ENCODE assay signal across 9 mouse cellular contexts in the genomic region with DNA sequence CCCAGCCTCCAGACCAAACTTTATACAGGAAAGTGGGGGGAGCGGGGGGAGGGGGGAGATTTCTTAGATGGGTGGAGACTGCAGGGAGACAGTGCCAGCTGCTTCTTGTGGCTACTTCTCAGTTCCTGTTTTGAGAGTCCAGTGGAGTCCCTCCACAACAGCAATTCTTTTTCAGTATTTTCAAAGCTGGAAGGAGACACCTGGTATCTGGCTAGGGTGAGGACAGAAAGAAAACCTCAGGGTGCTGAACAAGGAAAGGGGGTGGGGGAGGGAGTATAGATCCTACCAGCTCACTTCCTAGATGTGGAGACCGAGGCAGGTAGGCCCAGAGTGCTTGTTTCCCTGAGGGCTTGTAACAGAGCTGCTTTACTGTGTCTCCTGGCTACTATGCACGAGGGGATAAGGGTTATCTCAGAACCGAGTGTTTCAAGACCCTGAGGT. TPM values are rescaled to one million over a fixed set of nuclear protein-coding genes. Genes with fewer than 3 reads are reported as not detected.
DNase-seq lines count a peak whose midpoint lies in the region; ATAC-seq and TF ChIP-seq lines count a peak whose summit lies in the region.
"Had no signal": no experiment of that assay in that cellular context is flagged by ENCODE, and none has a peak within 500 bp of the region (broad histone marks: within the 10 kb centered on the region; RNA-seq: fewer than 3 reads in every experiment).

No protein-coding gene starts in this region.

- H3K4me1 ChIP-seq in heart, adult 2 months (ENCODE audit: control insufficient read depth, insufficient read depth, low read length) = peaks cover 1% of the 10 kb centered on the region; the same call in 1 of the 2 replicates
- H3K4me1 ChIP-seq in limb, embryonic 11.5 days (ENCODE audit: control insufficient read depth, insufficient read depth, low read length) = 0 out of 2 replicates have a peak, but pooled peaks cover 2% of the 10 kb centered on the region
- 0 out of 2 replicates have a peak, but pooled peaks cover 5% of the 10 kb centered on the region for H3K4me1 ChIP-seq in stomach, embryonic 15.5 days
- no peaks in the 10 kb centered on the region for H3K4me1 ChIP-seq in midbrain, embryonic 15.5 days

- 26% methylated on average over 4 of the region's 4 CpGs for WGBS in heart, adult 2 months
- WGBS in limb, embryonic 11.5 days = 41% methylated on average over 4 of the region's 4 CpGs
- 26% methylated on average over 4 of the region's 4 CpGs for WGBS in stomach, embryonic 15.5 days
- WGBS in midbrain, embryonic 15.5 days = 42% methylated on average over 4 of the region's 4 CpGs

- no peak for DNase-seq in heart, adult 2 months
- no peak for DNase-seq in heart, postnatal 14 days
- DNase-seq in spleen, postnatal 10 days (ENCODE audit: low spot score in 2 of 2) = peak; percentile 22 to 33
- DNase-seq in spleen, postnatal 14 days (ENCODE audit: low spot score in 2 of 2) = no peak
- no peak for DNase-seq in limb, embryonic 11.5 days (ENCODE audit: low spot score)
- DNase-seq: cerebellum, adult 11 months had no signal

- peak overlapping the region; percentile 51 for H3K27ac ChIP-seq in heart, adult 2 months
- 0 out of 2 replicates have a peak overlapping the region, but pooled peaks have one; percentile 30 for H3K27ac ChIP-seq in limb, embryonic 11.5 days (replicated peaks; ENCODE audit: low read depth, low read length)
- H3K27ac ChIP-seq in stomach, embryonic 15.5 days = peak overlapping the region; percentile 28
- H3K27ac ChIP-seq in midbrain, embryonic 15.5 days = no peak overlapping the region

- H3K9ac ChIP-seq in heart, adult 2 months (ENCODE audit: low read depth, low read length) = no peak overlapping the region
- H3K9ac ChIP-seq in limb, embryonic 11.5 days (ENCODE audit: low read length) = no peak overlapping the region
- no peak overlapping the region for H3K9ac ChIP-seq in stomach, embryonic 15.5 days
- no peak overlapping the region for H3K9ac ChIP-seq in midbrain, embryonic 15.5 days

- H3K4me2 ChIP-seq in limb, embryonic 11.5 days (ENCODE audit: low read depth, severe bottlenecking) = no peak overlapping the region
- H3K4me2 ChIP-seq in stomach, embryonic 15.5 days = no peak overlapping the region
- no peak overlapping the region for H3K4me2 ChIP-seq in midbrain, embryonic 15.5 days

- intact Hi-C loops in heart, adult 2 months (cut with DNase I) = loop anchor here (2.0 kb wide), 1 partner anchor 40 kb away; no protein-coding TSS in a partner anchor
- intact Hi-C loops in heart, postnatal 14 days (cut with DNase I) = no loop called here

- TF ChIP-seq POLR2A in heart, adult 2 months (IDR thresholded peaks at IDR 0.05; ENCODE audit: insufficient read depth, low read depth, low read length) = no peak

- H3K36me3 ChIP-seq in heart, adult 2 months (ENCODE audit: control insufficient read depth, insufficient read depth, low read length) = no peaks in the 10 kb centered on the region
- no peaks in the 10 kb centered on the region for H3K36me3 ChIP-seq in limb, embryonic 11.5 days (ENCODE audit: control insufficient read depth, insufficient read depth, low read length)
- peaks cover 12% of the 10 kb centered on the region; the same call in 1 of the 2 replicates for H3K36me3 ChIP-seq in stomach, embryonic 15.5 days
- H3K36me3 ChIP-seq in midbrain, embryonic 15.5 days (replicated peaks) = peaks cover 14% of the 10 kb centered on the region

- TF ChIP-seq CTCF in heart, adult 2 months (IDR thresholded peaks at IDR 0.05) = no peak

- TF ChIP-seq EP300 in heart, adult 2 months (IDR thresholded peaks at IDR 0.05; ENCODE audit: insufficient read depth, low read depth, low read length) = no peak

- no peaks in the 10 kb centered on the region for H3K79me2 ChIP-seq in heart, adult 2 months (replicated peaks; ENCODE audit: control insufficient read depth, insufficient read depth, low read length)

- H3K9me3 ChIP-seq in limb, embryonic 11.5 days (ENCODE audit: control insufficient read depth, low read length) = no peaks in the 10 kb centered on the region
- H3K9me3 ChIP-seq in stomach, embryonic 15.5 days = no peaks in the 10 kb centered on the region
- no peaks in the 10 kb centered on the region for H3K9me3 ChIP-seq in midbrain, embryonic 15.5 days

- H3K4me3 ChIP-seq in heart, adult 2 months = no peak overlapping the region
- H3K4me3 ChIP-seq in limb, embryonic 11.5 days (ENCODE audit: low read depth, low read length) = no peak overlapping the region
- no peak overlapping the region for H3K4me3 ChIP-seq in stomach, embryonic 15.5 days (replicated peaks)
- no peak overlapping the region for H3K4me3 ChIP-seq in midbrain, embryonic 15.5 days

- H3K27me3 ChIP-seq in heart, adult 2 months (ENCODE audit: control insufficient read depth, insufficient read depth, low read length) = no peaks in the 10 kb centered on the region
- H3K27me3 ChIP-seq in limb, embryonic 11.5 days (ENCODE audit: control insufficient read depth, insufficient read depth, low read length) = no peaks in the 10 kb centered on the region
- no peaks in the 10 kb centered on the region for H3K27me3 ChIP-seq in stomach, embryonic 15.5 days (replicated peaks)
- no peaks in the 10 kb centered on the region for H3K27me3 ChIP-seq in midbrain, embryonic 15.5 days (replicated peaks)

- ATAC-seq in limb, embryonic 11.5 days (ENCODE audit: insufficient number of reproducible peaks, low FRiP score, low TSS enrichment, low read depth) = no peak
- no peak for ATAC-seq in stomach, embryonic 15.5 days (ENCODE audit: insufficient read depth, low FRiP score, low read depth)
- ATAC-seq in erythroblast, adult 5-6 weeks (replicated peaks; ENCODE audit: low FRiP score, poor library complexity, severe bottlenecking) = no peak
- no peak for ATAC-seq in midbrain, embryonic 15.5 days (replicated peaks)

RNA-seq across cellular contexts. Expression of a gene that starts 13.6 kb away (rescaled TPM):
- 1 to 10 TPM; 9.2 to 9.6 TPM for total RNA-seq in heart, adult 2 months (2021)
- 23.4 and 29.4 TPM in 2 replicates for polyA plus RNA-seq in heart, adult 2 months (2012; rRNA removed)
- 10 to 100 TPM; 12.7 to 12.9 TPM for total RNA-seq in heart, postnatal 14 days (2021)
- 19.2 and 24.3 TPM in 2 replicates for polyA plus RNA-seq in limb, embryonic 11.5 days (2014; fragmentation: Nextera tagmentation; extraction: Ambion mirVana)
- polyA plus RNA-seq in stomach, embryonic 15.5 days (2015; fragmentation: Nextera tagmentation; extraction: Ambion mirVana) = 24.1 and 30.0 TPM in 2 replicates
- 1.2 and 8.6 TPM in 2 replicates for total RNA-seq in erythroblast, adult 5-6 weeks (2015; ENCODE audit: low replicate concordance)
- total RNA-seq in erythroblast, adult 5-6 weeks (2017; ENCODE audit: low replicate concordance) = 2.1 and 2.3 TPM in 2 replicates
- 136 and 140 TPM in 2 replicates for polyA plus RNA-seq in midbrain, embryonic 15.5 days (2015; fragmentation: Nextera tagmentation; extraction: Ambion mirVana)

RNA-seq across cellular contexts. Expression of a gene that starts 17.0 kb away (rescaled TPM):
- 1 to 10 TPM; 7.5 to 8.2 TPM for total RNA-seq in heart, adult 2 months (2021)
- polyA plus RNA-seq in heart, adult 2 months (2012; rRNA removed) = 10.4 and 10.5 TPM in 2 replicates
- total RNA-seq in heart, postnatal 14 days (2021) = 10 to 100 TPM; 10.9 to 11.9 TPM
- 18.7 and 19.6 TPM in 2 replicates for polyA plus RNA-seq in limb, embryonic 11.5 days (2014; fragmentation: Nextera tagmentation; extraction: Ambion mirVana)
- 15.5 and 19.6 TPM in 2 replicates for polyA plus RNA-seq in stomach, embryonic 15.5 days (2015; fragmentation: Nextera tagmentation; extraction: Ambion mirVana)
- 43.0 and 50.8 TPM in 2 replicates for total RNA-seq in erythroblast, adult 5-6 weeks (2015; ENCODE audit: low replicate concordance)
- total RNA-seq in erythroblast, adult 5-6 weeks (2017; ENCODE audit: low replicate concordance) = 51.6 and 69.0 TPM in 2 replicates
- polyA plus RNA-seq in midbrain, embryonic 15.5 days (2015; fragmentation: Nextera tagmentation; extraction: Ambion mirVana) = 3.9 and 5.0 TPM in 2 replicates

RNA-seq across cellular contexts. Expression of a gene that starts 46.4 kb away (rescaled TPM):
- 10 to 100 TPM; 22.1 to 28.4 TPM for total RNA-seq in heart, adult 2 months (2021)
- 57.5 and 59.7 TPM in 2 replicates for polyA plus RNA-seq in heart, adult 2 months (2012; rRNA removed)
- 10 to 100 TPM; 50.5 to 53.2 TPM for total RNA-seq in heart, postnatal 14 days (2021)
- polyA plus RNA-seq in limb, embryonic 11.5 days (2014; fragmentation: Nextera tagmentation; extraction: Ambion mirVana) = 15.1 and 16.0 TPM in 2 replicates
- 42.1 and 49.2 TPM in 2 replicates for polyA plus RNA-seq in stomach, embryonic 15.5 days (2015; fragmentation: Nextera tagmentation; extraction: Ambion mirVana)
- not detected in 2 replicates for total RNA-seq in erythroblast, adult 5-6 weeks (2015; ENCODE audit: low replicate concordance)
- 0.17 TPM in 1 of 2 replicates, not detected in the other for total RNA-seq in erythroblast, adult 5-6 weeks (2017; ENCODE audit: low replicate concordance)
- 6.0 and 7.2 TPM in 2 replicates for polyA plus RNA-seq in midbrain, embryonic 15.5 days (2015; fragmentation: Nextera tagmentation; extraction: Ambion mirVana)

Comparison
In these comparisons a context has a peak if more than half of its experiments do, and no peak if none do; other contexts are left out.
1. DNase-seq: peak in spleen, postnatal 10 days (2 of 2); none in heart, adult 2 months (0 of 2), heart, postnatal 14 days (0 of 2), spleen, postnatal 14 days (0 of 2) and limb, embryonic 11.5 days (single experiment).